Mouse (Mus musculus): ENCODE data around the gene Kctd6. TPM values are rescaled to one million over a fixed set of nuclear protein-coding genes. Genes with fewer than 3 reads are reported as not detected.
"Not testable (repeated sequence)": the region's sequence is repeated elsewhere in the genome, so short reads cannot be mapped to it uniquely, and the experiment has no call there.

Kctd6 gene
- 10 to 100 TPM; 27.9 to 30.0 TPM for total RNA-seq (2021)

DNA sequence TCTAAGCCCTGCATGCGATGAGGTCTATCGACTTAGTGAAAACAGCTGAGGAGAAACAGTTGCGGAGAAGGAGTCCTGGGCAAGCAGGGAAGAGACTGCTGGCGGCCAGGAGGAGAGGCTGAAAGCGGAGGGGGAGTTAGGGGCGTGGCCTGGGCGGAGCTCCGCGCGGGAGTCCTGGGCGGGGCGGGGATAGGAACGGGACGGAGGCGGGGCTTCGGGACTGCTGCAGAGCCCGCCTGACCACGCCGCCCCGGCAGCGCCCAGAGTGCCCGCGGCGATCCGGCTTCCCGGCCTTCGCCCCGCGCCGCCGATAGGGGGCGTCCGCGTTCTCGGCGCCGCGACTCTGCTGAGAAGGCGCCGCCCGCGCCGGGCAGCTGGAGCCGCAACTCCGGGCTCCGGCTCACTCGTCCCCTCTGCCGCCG is at the start of gene Kctd6:
Gene Kctd6, plus strand, starts transcription at position 338 of the 422 bp plus-strand sequence.
- intact Hi-C loops (cut with DNase I) = no loop called here

DNA sequence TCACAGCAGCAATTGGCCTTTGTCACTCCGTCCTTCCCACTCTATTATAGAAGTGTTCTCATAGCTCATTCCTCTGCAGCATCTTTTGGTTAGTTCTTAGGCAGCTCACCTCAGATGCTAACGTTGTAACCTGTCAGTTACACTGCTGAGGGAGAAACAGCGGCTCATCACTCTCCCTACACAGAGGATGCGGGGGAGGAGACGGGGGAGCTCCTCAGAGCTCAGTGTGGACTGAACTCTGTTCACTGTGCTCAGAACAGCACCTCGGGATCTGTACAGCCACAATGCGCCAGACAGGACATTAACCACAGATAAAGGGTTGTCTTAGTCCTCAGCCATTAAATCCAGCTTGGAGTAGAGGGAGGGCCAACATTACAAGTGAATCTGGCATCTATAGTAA is 49.5 kb upstream of the Kctd6 start:
- no peak for DNase-seq (ENCODE audit: extremely low spot score in 1 of 2, low spot score in 2 of 2)
- intact Hi-C loops (cut with DNase I) = no loop called here

More for the DNA sequence above, at the start of gene Kctd6:
- DNase-seq (ENCODE audit: extremely low spot score in 1 of 2, low spot score in 2 of 2) = peak; percentile 95 to 99

DNA sequence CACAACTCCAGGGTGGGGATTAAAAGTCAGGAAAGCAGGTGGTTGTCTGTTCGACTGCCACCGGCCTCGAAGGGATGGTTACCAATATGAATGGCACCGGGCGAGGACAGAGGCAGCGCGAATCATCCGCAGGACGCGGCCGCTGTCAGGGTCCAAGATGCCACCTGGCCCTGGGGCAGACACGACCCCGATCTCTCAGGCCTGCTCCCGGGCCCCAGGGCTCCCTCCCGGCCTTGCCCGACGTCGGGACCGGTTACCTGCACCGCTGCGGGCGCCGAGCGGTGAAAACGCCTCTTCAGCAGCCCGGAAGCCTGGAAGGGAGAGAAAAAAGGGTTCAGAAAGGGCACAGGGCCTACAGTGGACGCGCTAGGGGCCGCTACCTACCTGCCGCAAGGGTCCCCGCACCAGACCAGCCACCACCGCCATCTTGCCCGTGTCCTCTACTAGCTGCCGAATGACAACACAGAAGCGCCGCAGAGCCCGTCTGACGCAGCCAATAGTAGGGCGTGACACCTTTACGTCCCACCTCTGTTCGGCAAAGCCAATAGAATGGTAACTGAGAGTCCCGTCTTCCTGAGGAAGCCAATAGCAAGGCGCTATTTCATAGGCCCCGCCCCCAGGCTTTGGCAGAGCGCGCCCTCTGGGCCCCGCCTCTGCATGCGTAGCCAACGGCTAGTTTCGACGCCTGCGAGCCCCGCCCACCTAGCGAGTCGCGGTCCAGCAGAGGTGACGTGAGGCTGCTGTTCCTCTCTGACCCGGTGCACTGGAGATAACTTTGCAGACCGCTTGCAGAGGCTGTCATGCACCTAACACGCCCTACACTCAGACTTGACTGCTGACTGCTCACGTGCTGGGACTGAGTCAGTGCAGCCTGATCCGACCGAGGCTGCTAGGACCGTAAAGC is 41.2 kb upstream of the Kctd6 start, which contains the start of gene Pdhb:
Gene Pdhb, minus strand, starts transcription at position 519 of the 904 bp plus-strand sequence.
- intact Hi-C loops (cut with DNase I) = loop anchor here (5.0 kb wide), 2 partner anchors 45 to 210 kb away; no protein-coding TSS in a partner anchor
- DNase-seq (ENCODE audit: extremely low spot score in 1 of 2, low spot score in 2 of 2) = peak; percentile 99 to 100

DNA sequence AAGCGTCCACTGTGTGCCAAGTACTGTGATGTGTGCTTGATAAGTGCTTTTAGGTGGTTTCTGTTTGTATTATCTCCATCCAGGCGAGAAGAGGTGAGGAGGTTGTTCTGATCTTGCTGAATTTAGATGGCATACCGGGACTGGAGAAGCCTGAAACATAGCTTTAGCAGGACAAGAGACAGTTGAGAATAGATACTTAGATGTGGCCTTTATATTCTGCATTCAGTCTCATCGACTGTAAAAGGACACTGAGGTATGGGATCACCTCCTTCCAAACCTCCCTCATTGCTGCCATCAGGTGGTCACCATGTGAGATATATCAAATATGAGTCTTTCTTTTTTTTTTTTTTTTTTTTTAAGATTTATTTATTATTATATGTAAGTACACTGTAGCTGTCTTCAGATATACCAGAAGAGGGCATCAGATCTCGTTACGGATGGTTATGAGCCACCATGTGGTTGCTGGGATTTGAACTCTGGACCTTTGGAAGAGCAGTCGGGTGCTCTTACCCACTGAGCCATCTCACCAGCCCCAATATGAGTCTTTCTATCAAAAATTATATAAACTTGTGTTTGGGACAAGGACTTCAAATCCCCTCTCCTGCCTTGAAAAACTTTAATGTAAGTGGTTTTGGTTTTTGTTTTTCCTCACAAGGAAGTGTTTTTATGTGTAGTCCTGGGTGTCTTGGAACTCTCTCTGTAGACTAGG is 40.2 kb upstream of the Kctd6 start:
- intact Hi-C loops (cut with DNase I) = loop anchor here (5.0 kb wide), 2 partner anchors 44 to 211 kb away; no protein-coding TSS in a partner anchor
- not testable (repeated sequence) for DNase-seq (ENCODE audit: extremely low spot score in 1 of 2, low spot score in 2 of 2)

DNA sequence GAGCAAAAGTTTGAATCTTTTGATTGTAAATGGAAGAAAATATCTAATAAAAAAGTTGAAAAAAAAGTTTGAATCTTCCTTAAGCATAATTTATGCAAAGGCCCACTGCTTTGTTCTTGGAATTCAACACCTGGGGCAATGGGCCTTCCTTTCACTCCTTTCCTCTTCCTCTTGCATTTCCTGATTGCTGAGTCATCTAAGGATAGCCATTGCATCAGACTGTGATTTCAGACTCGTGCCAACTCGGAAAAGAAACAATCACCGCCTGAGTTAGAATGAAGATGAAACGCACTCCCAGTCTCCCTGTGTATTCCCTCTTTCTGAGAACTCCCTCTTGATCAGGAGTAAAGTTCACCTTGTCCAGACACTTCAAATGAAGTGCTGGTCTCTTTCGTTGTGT is 39.3 kb upstream of the Kctd6 start:
- intact Hi-C loops (cut with DNase I) = loop anchor here (5.0 kb wide), 2 partner anchors 43 to 212 kb away; no protein-coding TSS in a partner anchor
- DNase-seq (ENCODE audit: extremely low spot score in 1 of 2, low spot score in 2 of 2) = no peak

DNA sequence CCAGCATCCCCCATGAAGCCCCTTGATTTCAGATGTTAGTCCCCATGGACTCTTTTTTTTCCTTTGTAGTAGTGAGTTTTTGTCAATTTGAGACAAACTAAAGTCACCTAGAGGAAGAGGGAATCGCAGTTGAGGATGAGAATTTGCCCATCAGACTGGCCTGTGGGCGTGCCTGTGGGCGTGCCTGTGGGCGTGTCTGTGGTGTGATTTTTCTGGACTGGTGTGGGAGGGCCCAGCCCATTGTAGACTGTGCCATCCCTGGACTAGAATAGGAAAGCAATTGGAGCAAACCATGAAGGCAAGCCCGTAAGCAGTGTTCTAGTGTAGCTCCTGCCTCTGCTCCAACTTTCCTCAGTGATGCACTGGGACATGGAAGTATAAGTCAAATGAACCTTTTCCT is 37.7 kb upstream of the Kctd6 start:
- intact Hi-C loops (cut with DNase I) = no loop called here
- no peak for DNase-seq (ENCODE audit: extremely low spot score in 1 of 2, low spot score in 2 of 2)

DNA sequence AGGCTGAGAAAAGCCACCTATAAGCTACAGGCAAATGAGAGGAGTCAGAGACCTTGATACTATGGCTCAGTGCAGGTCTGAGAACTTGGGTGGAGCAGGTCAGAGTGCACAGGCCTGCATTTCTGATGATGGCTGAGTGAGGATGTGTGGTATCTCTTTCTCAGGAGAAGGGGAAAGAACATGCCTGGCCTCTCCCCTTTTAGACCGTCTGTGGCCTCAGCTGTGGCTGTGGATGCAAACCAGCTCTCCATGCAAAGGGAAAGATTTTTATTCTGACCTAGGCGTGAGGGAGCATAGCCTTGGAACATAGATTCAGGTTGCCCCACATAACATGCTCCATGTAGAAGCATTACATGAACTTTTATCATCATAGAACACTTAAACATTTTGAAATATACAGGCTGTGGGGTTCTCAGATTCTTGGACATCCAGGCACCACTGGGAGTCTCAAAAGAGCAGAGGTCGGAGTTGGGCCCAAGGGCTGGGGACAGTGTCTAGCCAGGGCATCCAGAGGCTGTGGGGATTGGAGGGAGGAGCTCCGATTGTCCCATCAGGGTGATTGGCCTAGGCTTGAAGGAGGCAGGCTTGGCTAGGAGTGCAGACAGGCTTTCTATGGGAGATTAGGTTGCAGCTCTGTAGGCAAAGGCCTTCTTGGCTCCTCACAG is 33.4 kb upstream of the Kctd6 start:
- intact Hi-C loops (cut with DNase I) = no loop called here
- no peak for DNase-seq (ENCODE audit: extremely low spot score in 1 of 2, low spot score in 2 of 2)

DNA sequence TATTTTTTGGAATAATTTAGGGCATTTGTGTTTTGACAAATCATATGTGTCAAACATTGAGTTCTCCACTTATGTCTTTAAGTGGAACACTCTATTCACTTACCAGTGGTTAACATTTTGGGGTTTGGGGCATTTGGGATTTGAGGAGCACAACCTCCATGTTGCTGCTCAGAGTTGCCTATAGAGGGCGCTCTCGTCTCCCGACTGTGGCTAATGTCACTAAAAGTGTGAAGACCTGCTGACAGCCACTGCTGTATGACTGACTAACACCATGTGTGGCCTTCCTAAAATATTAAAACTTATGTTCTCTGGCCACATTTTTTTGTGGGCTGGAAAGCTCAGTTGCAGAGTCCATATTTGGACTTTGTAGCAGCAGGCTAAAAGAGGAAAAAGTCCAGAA is 30.6 kb upstream of the Kctd6 start:
- DNase-seq (ENCODE audit: extremely low spot score in 1 of 2, low spot score in 2 of 2) = no peak
- intact Hi-C loops (cut with DNase I) = no loop called here

DNA sequence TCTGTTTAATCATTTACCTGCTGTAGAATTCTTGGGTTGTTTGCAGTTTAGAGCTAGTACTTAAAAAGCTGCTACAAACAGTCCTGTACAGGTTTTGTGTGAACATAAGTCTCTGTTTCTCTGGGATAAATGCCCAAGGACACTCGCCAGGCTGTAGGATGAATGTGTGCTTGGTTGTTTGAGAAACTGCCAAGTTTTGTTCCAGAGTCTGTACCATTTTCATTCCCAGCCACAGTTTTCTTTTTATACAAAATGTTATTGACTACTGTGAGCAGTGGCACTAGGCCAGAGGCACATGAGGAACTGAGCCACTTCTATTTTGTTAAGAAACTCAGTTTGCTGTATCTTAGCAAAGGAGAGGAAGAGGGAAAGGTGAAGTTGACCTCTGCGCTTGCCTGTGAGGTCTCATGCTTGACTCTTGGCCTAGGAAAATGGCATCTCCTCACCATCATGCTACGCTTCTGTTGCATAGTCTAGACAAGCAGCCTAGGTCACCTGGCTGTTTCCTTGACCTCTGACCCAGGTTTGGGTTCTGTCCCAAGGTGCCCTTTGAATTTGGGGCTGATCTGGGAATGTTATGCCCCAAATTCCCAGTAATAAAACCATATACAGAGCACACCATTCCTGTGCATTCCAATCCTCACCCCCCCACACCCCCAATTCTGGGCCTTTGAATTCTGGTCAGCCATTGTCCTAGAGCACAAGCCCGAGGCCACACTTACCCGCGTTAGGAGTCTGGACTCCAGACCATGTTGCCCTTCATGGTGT is 27.5 kb upstream of the Kctd6 start:
- intact Hi-C loops (cut with DNase I) = no loop called here
- peak; percentile 49 to 78 for DNase-seq (ENCODE audit: extremely low spot score in 1 of 2, low spot score in 2 of 2)

DNA sequence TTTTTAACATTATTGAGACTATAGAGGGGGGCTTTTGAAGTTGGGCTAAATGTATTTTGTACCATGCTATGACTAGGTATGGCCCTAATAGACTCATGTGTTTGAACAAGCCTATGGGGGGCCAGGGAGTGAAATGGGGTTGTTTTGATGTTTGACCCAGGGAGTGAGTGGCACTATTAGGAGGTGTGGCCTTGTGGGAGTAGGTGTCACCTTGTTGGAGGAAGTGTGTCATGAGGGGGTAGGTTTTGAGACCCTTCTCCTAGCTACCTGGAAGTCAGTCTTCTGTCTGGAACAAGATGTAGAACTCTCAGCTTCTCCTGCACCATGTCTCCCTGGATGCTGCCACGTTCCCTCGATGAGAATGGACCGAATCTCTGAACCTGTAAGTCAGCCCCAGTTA is 23.4 kb upstream of the Kctd6 start:
- DNase-seq (ENCODE audit: extremely low spot score in 1 of 2, low spot score in 2 of 2) = no peak
- intact Hi-C loops (cut with DNase I) = no loop called here

DNA sequence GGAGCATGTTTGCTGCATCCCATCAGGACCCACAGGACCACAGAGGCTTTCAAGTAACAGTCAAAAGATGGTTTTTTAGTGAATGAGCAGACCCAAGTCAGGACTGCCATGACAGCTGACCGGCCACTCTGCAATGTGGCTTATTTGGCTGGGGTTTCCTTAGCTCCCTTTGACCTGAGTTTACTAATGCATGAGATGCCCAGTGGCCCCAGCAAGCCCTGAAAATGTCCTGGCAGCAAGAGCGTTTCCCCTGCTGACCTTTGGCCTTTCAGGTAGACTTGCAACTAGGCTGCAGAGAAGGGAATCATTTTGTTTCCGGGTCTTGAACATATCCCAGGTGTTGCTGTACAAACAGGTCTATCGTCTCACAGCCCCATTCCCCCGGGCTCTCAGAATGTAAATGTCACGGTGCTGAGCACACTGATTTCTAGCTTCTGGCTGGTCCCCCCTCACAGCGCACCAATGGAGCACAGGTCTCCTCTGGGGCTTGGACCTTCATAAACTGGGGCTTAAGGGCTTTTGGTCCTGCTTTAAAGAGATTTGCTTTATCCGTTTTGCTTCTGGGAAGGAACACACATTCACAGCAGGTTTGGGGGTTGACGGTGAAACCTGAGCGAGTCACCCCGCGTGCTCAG is 22.5 kb upstream of the Kctd6 start:
- DNase-seq (ENCODE audit: extremely low spot score in 1 of 2, low spot score in 2 of 2) = no peak
- intact Hi-C loops (cut with DNase I) = no loop called here

DNA sequence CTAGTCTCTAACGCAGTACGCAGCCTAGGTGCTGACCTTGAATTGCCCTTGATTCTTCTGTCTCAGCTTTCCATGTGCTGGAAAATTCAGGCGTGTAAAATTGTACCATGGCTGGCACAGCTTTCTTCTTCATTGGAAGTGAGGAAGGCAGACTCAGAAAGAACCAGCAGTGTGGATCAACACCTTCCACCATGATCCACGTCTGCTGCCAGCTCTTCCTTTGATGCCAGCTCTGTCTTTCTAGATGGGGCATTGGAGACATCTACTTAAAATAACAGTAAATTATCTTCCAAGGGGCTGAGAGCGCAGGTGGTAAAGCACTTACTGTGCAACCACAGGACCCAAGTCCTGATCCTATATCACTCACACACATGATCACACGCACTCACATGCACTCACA is 21.2 kb upstream of the Kctd6 start:
- no peak for DNase-seq (ENCODE audit: extremely low spot score in 1 of 2, low spot score in 2 of 2)
- intact Hi-C loops (cut with DNase I) = no loop called here

DNA sequence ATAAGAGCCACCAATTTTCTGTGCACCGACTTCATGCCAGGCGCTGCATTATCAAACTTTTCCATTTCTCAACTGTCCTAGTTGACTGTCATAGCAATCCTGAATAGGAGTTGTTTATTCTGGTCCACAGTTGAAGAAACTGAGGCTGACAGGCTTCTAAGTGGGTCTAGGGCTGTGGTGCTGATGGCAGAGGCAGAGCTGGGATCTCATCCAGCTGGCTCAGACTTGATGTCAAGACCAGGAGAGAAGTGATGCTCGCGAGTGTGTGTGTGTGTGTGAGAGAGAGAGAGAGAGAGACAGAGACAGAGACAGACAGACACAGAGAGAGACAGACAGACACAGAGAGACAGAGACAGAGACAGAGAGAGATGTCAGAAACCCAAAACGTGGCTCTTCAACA is 13.2 kb upstream of the Kctd6 start:
- intact Hi-C loops (cut with DNase I) = no loop called here
- no peak for DNase-seq (ENCODE audit: extremely low spot score in 1 of 2, low spot score in 2 of 2)

DNA sequence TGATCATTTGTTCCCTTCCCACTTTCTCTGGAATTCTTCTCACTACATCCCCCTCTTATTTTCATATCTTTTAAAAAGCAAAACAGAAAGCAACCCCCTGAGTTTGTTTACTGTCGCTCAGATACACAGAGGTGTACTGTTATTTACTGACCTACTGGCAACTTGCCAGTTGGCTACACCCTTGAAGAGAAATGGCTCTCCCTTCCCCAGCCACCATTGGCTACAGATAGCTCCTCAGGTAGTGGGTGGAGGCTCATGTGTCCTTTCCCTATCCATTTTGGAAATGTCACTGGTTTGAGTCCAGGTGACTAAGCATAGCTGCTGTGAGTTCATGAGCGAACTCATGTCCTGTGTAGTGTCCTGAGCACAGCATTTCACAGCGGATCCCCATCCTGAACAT is 12.2 kb upstream of the Kctd6 start:
- intact Hi-C loops (cut with DNase I) = no loop called here
- no peak for DNase-seq (ENCODE audit: extremely low spot score in 1 of 2, low spot score in 2 of 2)

DNA sequence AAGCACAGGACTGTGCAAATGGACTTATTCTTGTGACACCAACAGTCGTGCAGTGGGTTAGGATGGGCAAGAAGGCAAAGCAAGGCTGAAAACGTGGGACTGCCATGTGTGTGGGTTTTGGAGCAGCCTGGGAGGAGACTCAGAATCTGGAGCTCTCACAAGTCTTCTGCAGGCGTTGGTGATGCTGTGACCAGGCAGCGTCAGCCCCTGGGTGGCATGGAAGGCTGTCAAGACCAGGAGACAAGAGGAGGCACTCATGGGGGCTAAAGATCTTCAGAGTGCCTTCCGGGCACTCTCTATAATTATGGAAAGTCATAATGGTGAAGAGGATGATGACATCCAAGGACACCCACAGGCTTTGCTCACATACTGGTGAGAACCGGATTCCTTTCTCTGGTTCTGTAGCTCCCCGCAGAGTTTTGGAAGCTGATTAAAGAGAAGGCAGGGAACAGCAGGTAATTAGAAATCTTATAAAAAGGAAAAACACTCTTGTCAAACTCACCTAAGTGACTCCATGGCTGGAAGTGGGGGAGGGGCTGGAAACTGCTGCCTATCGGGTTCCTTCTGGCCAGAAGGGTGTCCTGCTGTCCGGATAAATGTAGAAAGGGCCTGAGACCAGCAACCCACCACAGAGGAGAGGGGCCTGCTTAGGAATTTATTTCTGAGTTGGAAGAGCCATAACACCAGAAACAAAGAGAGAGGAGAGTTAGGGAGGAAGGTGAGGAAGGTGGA is 7.6 kb upstream of the Kctd6 start:
- DNase-seq (ENCODE audit: extremely low spot score in 1 of 2, low spot score in 2 of 2) = no peak
- intact Hi-C loops (cut with DNase I) = no loop called here

DNA sequence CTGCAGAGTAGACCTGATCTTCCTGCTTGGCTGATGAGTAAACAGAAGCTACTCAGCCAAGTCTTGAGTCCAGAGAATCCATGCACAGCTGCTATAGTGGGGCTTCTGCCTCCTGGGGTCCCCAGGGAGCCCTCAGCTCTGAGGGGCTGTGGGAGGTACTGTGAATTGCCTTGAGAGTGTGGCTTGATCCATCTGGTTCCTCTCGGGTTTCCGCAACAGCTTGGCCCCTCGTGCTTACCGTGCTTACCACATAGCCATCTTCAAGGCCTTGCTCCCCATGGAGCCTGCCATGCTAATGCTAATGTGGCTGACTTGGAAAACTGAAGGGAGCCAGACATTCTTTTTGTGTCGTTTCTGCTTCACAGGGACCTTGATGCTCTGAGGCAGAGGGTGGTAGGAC is 6.8 kb upstream of the Kctd6 start:
- DNase-seq (ENCODE audit: extremely low spot score in 1 of 2, low spot score in 2 of 2) = no peak

DNA sequence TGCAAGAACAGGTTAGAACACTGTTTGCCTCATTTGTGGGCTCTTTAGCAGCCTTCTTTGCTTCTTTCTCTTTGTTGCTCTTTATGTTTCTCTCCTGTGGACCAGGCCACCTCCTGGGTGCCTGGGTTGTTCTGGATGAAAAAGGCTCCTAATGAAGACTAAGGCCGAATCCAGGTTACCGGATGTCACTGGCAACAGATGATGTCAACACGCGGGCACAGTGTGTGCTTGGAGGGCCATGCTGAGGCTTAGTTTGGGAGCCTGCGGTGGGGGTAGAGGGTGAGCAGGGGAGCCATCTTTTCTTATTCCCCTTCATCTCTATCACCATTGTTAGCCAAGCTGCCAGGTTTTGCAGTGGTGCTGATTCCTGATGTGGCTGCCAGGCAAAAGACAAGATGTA is 6.4 kb upstream of the Kctd6 start:
- intact Hi-C loops (cut with DNase I) = no loop called here

More for the DNA sequence above, 6.8 kb upstream of the Kctd6 start:
- intact Hi-C loops (cut with DNase I) = no loop called here

DNA sequence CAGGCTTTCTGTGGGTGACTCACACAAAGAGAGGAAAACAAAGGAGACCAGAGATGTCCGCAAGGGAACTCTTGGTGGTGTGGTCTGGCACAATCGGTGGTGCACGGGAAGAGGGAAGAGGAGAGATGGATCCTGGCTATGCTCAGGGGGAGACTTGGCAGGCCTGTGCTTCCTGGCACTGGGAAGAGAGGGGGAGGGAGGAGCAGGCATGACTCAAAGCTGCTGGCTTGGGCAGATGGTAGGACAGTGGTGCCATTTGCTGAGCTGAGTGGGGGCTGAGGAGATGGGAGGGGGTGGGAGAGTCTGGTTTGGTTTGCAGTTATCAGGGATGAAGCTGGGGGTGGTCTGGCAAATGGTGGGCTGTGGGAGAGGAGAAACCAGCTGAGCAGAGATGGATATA is 5.1 kb upstream of the Kctd6 start:
- intact Hi-C loops (cut with DNase I) = no loop called here
- peak; percentile 60 for DNase-seq (ENCODE audit: extremely low spot score in 1 of 2, low spot score in 2 of 2)

More for the DNA sequence above, 6.4 kb upstream of the Kctd6 start:
- DNase-seq (ENCODE audit: extremely low spot score in 1 of 2, low spot score in 2 of 2) = no peak
